Mouse (Mus musculus) adrenal gland, postnatal 4 days (tissue): ENCODE measurements around the gene Lrrc8a. TPM values are rescaled to one million over a fixed set of nuclear protein-coding genes. Genes with fewer than 3 reads are reported as not detected.

ENCODE experiments used
- DNase-seq, 2 experiments: peaks; one replicate each; pipeline ENCODE4 v3.0.0; 2021 to 2022; ENCODE audit warnings: low spot score in 2 of 2, mixed read lengths in 2 of 2
- total RNA-seq, 2 experiments: library from RNA; stranded (reverse); gene quantifications; 2 replicates each; pipeline ENCODE4 v1.2.3; 2021

The Lrrc8a gene
- total RNA-seq, 2 experiments from 2014 or later = 46.2 to 47.3 TPM

GRCm38 (mm10) chr2:30261064-30261736 is 23.7 kb downstream of the Lrrc8a start:
- DNase-seq = no peak

GRCm38 (mm10) chr2:30261921-30262839 is 24.7 kb downstream of the Lrrc8a start:
- DNase-seq = no peak

GRCm38 (mm10) chr2:30262840-30263441 is 25.4 kb downstream of the Lrrc8a start:
- DNase-seq = no peak

- no peak for DNase-seq
Observed at GRCm38 (mm10) chr2:30263811-30264210, 26.3 kb downstream of the Lrrc8a start.

GRCm38 (mm10) chr2:30264671-30265519 is 27.4 kb downstream of the Lrrc8a start:
- no peak for DNase-seq

GRCm38 (mm10) chr2:30265767-30266253 is 28.3 kb downstream of the Lrrc8a start, which contains the start of gene Phyhd1:
Gene Phyhd1 (plus strand): TSS chr2:30266203.
- no peak for DNase-seq

- no peak for DNase-seq
Observed at GRCm38 (mm10) chr2:30266392-30266941, 29.0 kb downstream of the Lrrc8a start.

GRCm38 (mm10) chr2:30267466-30267865 is 30.0 kb downstream of the Lrrc8a start:
- DNase-seq = no peak

GRCm38 (mm10) chr2:30268371-30268770 is 30.9 kb downstream of the Lrrc8a start:
- no peak for DNase-seq

GRCm38 (mm10) chr2:30269241-30269990 is 31.9 kb downstream of the Lrrc8a start:
- no peak for DNase-seq

GRCm38 (mm10) chr2:30270134-30270533 is 32.6 kb downstream of the Lrrc8a start:
- no peak for DNase-seq

GRCm38 (mm10) chr2:30280743-30281142 is 43.2 kb downstream of the Lrrc8a start, which contains the start of gene Gm28038:
Gene Gm28038 (plus strand): TSS chr2:30281043.
- no peak for DNase-seq

GRCm38 (mm10) chr2:30281651-30282050 is 44.1 kb downstream of the Lrrc8a start:
- DNase-seq = no peak

GRCm38 (mm10) chr2:30283193-30283592 is 45.7 kb downstream of the Lrrc8a start:
- no peak for DNase-seq

GRCm38 (mm10) chr2:30285004-30285403 is 47.5 kb downstream of the Lrrc8a start:
- DNase-seq = no peak

GRCm38 (mm10) chr2:30285416-30286181 is 48.1 kb downstream of the Lrrc8a start:
- DNase-seq = no peak

- peak; percentile 97 to 98 for DNase-seq
Observed at GRCm38 (mm10) chr2:30286192-30287026, 48.9 kb downstream of the Lrrc8a start, which contains the start of the genes Dolk and Nup188. Gene Dolk (minus strand): TSS chr2:30286334. Gene Nup188 (plus strand): TSS chr2:30286397.

GRCm38 (mm10) chr2:30287027-30287373 is 49.5 kb downstream of the Lrrc8a start:
- DNase-seq = no peak
